Mouse (Mus musculus): ENCODE results near the gene Olfr1462. TPM values are rescaled to one million over a fixed set of nuclear protein-coding genes. Genes with fewer than 3 reads are reported as not detected.

Gene Olfr1462
- polyA plus RNA-seq (2015; fragmentation: Nextera tagmentation; extraction: Ambion mirVana): not detected in 2 replicates

DNA sequence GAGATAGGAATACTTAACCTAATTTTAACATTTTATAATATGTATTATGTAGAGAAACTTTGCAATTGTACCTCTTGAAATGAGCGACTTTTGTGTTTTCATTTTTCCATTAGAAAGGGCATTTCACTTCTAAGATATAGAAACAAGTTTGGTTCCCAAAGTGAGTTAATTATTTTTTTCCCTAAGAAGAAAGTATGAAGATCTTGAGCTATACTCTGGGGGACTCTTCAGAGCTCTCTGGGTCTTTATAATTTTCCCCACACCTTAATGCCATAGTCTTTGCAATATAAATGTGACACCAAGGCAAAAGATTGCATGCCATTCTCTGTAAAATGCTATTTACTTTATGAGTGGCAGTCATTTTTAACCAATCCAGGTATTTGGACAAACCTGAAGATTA lies at the start of gene Olfr1462:
TSS of gene Olfr1462 (plus strand) at position 301 of the 400 bp plus-strand sequence.
- Histone ChIP-seq H3K4me3 (replicated peaks; ENCODE audit: low read length) (no peak within 1 kb of the TSS), H3K27me3 (ENCODE audit: control insufficient read depth, insufficient read depth, low read length) (no peaks in the 10 kb centered on the region), H3K4me1 (ENCODE audit: control insufficient read depth, insufficient read depth, low read length) (no peaks in the 10 kb centered on the region), H3K36me3 (ENCODE audit: control insufficient read depth, insufficient read depth, low read length) (no peaks in the 10 kb centered on the region), H3K4me2 (ENCODE audit: low read depth, low read length) (no peak within 1 kb of the TSS), H3K9ac (ENCODE audit: low read length) (no peak within 1 kb of the TSS), H3K9me3 (replicated peaks; ENCODE audit: control insufficient read depth, low read length) (0 out of 2 replicates have a peak, but pooled peaks cover 4% of the 10 kb centered on the region), H3K27ac (ENCODE audit: low read length) (no peak within 1 kb of the TSS)
- no peak for ATAC-seq (ENCODE audit: insufficient read depth, low FRiP score)
- WGBS: 85% methylated on average over 1 of the region's 1 CpGs

- Histone ChIP-seq H3K27me3 (ENCODE audit: control insufficient read depth, insufficient read depth, low read length) (no peaks in the 10 kb centered on the region), H3K4me1 (ENCODE audit: control insufficient read depth, insufficient read depth, low read length) (no peaks in the 10 kb centered on the region), H3K4me3 (replicated peaks; ENCODE audit: low read length) (no peak within 1 kb of the TSS), H3K4me2 (ENCODE audit: low read depth, low read length) (no peak within 1 kb of the TSS), H3K36me3 (ENCODE audit: control insufficient read depth, insufficient read depth, low read length) (no peaks in the 10 kb centered on the region), H3K27ac (ENCODE audit: low read length) (no peak within 1 kb of the TSS), H3K9ac (ENCODE audit: low read length) (no peak within 1 kb of the TSS), H3K9me3 (replicated peaks; ENCODE audit: control insufficient read depth, low read length) (no peaks in the 10 kb centered on the region)
- 71% methylated on average over 1 of the region's 1 CpGs for WGBS
- no peak for ATAC-seq (ENCODE audit: insufficient read depth, low FRiP score)
These were observed 36.1 kb upstream of the Olfr1462 start, which contains the start of gene Olfr1459 for GRCm38 (mm10) chr19:13149449-13149848. TSS of gene Olfr1459 (minus strand) at chr19:13149549.

GRCm38 (mm10) chr19:13162700-13163099 lies 22.8 kb upstream of the Olfr1462 start, which contains the start of gene Olfr1461:
TSS of gene Olfr1461 (plus strand) at chr19:13163000.
- no peak within 1 kb of the TSS for H3K4me2 ChIP-seq (ENCODE audit: low read depth, low read length)
- no peak within 1 kb of the TSS for H3K27ac ChIP-seq (ENCODE audit: low read length)
- no peaks in the 10 kb centered on the region for H3K4me1 ChIP-seq (ENCODE audit: control insufficient read depth, insufficient read depth, low read length)
- 51% methylated on average over 1 of the region's 1 CpGs for WGBS
- H3K9ac ChIP-seq (ENCODE audit: low read length): no peak within 1 kb of the TSS
- H3K4me3 ChIP-seq (replicated peaks; ENCODE audit: low read length): no peak within 1 kb of the TSS
- no peaks in the 10 kb centered on the region for H3K36me3 ChIP-seq (ENCODE audit: control insufficient read depth, insufficient read depth, low read length)
- no peak for ATAC-seq (ENCODE audit: insufficient read depth, low FRiP score)
- no peaks in the 10 kb centered on the region for H3K9me3 ChIP-seq (replicated peaks; ENCODE audit: control insufficient read depth, low read length)
- H3K27me3 ChIP-seq (ENCODE audit: control insufficient read depth, insufficient read depth, low read length): no peaks in the 10 kb centered on the region

GRCm38 (mm10) chr19:13221666-13222065 lies 36.1 kb downstream of the Olfr1462 start:
- Histone ChIP-seq H3K27ac (ENCODE audit: low read length) (no peak overlapping the region), H3K4me2 (ENCODE audit: low read depth, low read length) (no peak overlapping the region), H3K36me3 (ENCODE audit: control insufficient read depth, insufficient read depth, low read length) (no peaks in the 10 kb centered on the region), H3K4me1 (ENCODE audit: control insufficient read depth, insufficient read depth, low read length) (no peaks in the 10 kb centered on the region), H3K9ac (ENCODE audit: low read length) (no peak overlapping the region), H3K9me3 (replicated peaks; ENCODE audit: control insufficient read depth, low read length) (0 out of 2 replicates have a peak, but pooled peaks cover 6% of the 10 kb centered on the region), H3K4me3 (replicated peaks; ENCODE audit: low read length) (no peak overlapping the region), H3K27me3 (ENCODE audit: control insufficient read depth, insufficient read depth, low read length) (no peaks in the 10 kb centered on the region)
- 84% methylated on average over 11 of the region's 11 CpGs for WGBS
- no peak for ATAC-seq (ENCODE audit: insufficient read depth, low FRiP score)

GRCm38 (mm10) chr19:13231028-13231427 lies 45.5 kb downstream of the Olfr1462 start, which contains the start of gene Olfr1463:
TSS of gene Olfr1463 (plus strand) at chr19:13231328.
- H3K9me3 ChIP-seq (replicated peaks; ENCODE audit: control insufficient read depth, low read length): no peaks in the 10 kb centered on the region; the same call in 1 of the 2 replicates
- H3K9ac ChIP-seq (ENCODE audit: low read length): no peak within 1 kb of the TSS
- no peak within 1 kb of the TSS for H3K27ac ChIP-seq (ENCODE audit: low read length)
- ATAC-seq (ENCODE audit: insufficient read depth, low FRiP score): no peak
- no peak within 1 kb of the TSS for H3K4me2 ChIP-seq (ENCODE audit: low read depth, low read length)
- no peaks in the 10 kb centered on the region for H3K36me3 ChIP-seq (ENCODE audit: control insufficient read depth, insufficient read depth, low read length)
- no peaks in the 10 kb centered on the region for H3K4me1 ChIP-seq (ENCODE audit: control insufficient read depth, insufficient read depth, low read length)
- H3K27me3 ChIP-seq (ENCODE audit: control insufficient read depth, insufficient read depth, low read length): no peaks in the 10 kb centered on the region
- no peak within 1 kb of the TSS for H3K4me3 ChIP-seq (replicated peaks; ENCODE audit: low read length)

Other genes with a start within 250 kb of the Olfr1462 start
- not detected in 2 replicates for gene Olfr1450, start 235.5 kb upstream of the Olfr1462 start, polyA plus RNA-seq (2015; fragmentation: Nextera tagmentation; extraction: Ambion mirVana)
- not detected in 2 replicates for gene Olfr1451, start 190.7 kb upstream of the Olfr1462 start, polyA plus RNA-seq (2015; fragmentation: Nextera tagmentation; extraction: Ambion mirVana)
- gene Olfr1453, start 157.4 kb upstream of the Olfr1462 start, polyA plus RNA-seq (2015; fragmentation: Nextera tagmentation; extraction: Ambion mirVana): not detected in 2 replicates
- not detected in 2 replicates for gene Olfr1454, start 125.1 kb upstream of the Olfr1462 start, polyA plus RNA-seq (2015; fragmentation: Nextera tagmentation; extraction: Ambion mirVana)
- gene Olfr1457, start 87.8 kb upstream of the Olfr1462 start, polyA plus RNA-seq (2015; fragmentation: Nextera tagmentation; extraction: Ambion mirVana): not detected in 2 replicates
- not detected in 2 replicates for gene Olfr1458, start 79.0 kb upstream of the Olfr1462 start, polyA plus RNA-seq (2015; fragmentation: Nextera tagmentation; extraction: Ambion mirVana)
- not detected in 2 replicates for gene Olfr1459, start 36.2 kb upstream of the Olfr1462 start, polyA plus RNA-seq (2015; fragmentation: Nextera tagmentation; extraction: Ambion mirVana)
- gene Olfr1461, start 22.7 kb upstream of the Olfr1462 start, polyA plus RNA-seq (2015; fragmentation: Nextera tagmentation; extraction: Ambion mirVana): not detected in 2 replicates
- not detected in 2 replicates for gene Olfr1463, start 45.6 kb downstream of the Olfr1462 start, polyA plus RNA-seq (2015; fragmentation: Nextera tagmentation; extraction: Ambion mirVana)
- not detected in 2 replicates for gene Olfr1465, start 129.8 kb downstream of the Olfr1462 start, polyA plus RNA-seq (2015; fragmentation: Nextera tagmentation; extraction: Ambion mirVana)
- not detected in 2 replicates for gene Olfr1466, start 153.1 kb downstream of the Olfr1462 start, polyA plus RNA-seq (2015; fragmentation: Nextera tagmentation; extraction: Ambion mirVana)
- gene Olfr1467, start 176.5 kb downstream of the Olfr1462 start, polyA plus RNA-seq (2015; fragmentation: Nextera tagmentation; extraction: Ambion mirVana): not detected in 2 replicates
- not detected in 2 replicates for gene Olfr1469, start 222.1 kb downstream of the Olfr1462 start, polyA plus RNA-seq (2015; fragmentation: Nextera tagmentation; extraction: Ambion mirVana)